In the genomic region with DNA sequence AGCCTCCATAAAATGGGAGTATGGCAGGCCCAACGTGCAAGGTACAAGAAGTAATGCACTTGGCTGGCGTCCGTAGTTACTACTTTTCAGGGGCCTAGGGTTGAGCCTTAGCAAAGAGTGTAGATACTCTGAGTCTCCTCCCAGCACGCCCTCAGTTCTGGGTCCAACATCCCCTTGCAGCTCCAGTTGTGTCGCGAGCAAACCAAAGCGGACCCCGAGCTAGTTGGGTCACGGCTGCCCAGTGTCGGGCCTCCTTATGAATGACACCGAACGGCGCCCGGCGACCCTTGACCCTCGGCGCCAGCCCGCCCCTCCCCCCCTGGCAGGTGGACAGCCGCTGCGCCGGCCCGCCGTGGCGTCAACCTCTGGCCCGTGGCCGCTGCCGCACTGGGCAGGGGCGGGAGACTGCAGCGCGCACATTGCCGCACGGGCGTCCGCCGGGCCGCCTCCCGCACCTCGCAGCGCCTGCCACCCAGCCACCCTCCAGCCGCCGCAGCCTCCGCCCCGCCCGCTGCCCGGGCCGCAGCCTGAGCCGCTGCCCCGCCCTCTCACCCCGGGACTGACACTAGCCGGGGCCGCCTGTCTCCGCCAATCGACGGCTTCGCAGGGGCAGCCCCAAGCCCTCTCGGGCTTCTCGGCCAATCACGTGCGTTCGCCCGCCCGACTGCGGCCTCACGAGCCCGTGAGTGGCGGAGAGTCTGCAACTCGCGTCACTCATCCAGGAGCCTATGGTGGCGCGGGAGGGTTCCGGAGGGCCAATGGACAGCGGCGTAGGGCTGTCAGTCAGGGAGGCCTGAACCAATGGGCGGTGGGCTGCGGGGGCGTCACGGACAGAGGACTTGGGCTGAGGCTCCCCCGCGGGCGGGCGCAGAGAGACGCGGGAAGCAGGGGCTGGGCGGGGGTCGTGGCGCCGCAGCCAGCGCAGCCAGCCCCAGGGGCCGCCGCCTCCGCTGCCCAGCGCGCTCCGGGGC, we compare ENCODE assay signal across 8 mouse cellular contexts. TPM values are rescaled to one million over a fixed set of nuclear protein-coding genes. Genes with fewer than 3 reads are reported as not detected.
A peak's percentile ranks its signal among the peaks of the same experiment; 100 is the strongest.
DNase-seq lines count a peak whose midpoint lies in the region; ATAC-seq and TF ChIP-seq lines count a peak whose summit lies in the region.

A gene (plus strand): TSS at position 844 of the 971 bp plus-strand sequence.

- H3K27ac ChIP-seq in MEL (ENCODE audit: control insufficient read depth, low read depth, low read length): peak within 1 kb of the TSS; percentile 29
- H3K27ac ChIP-seq in cerebellum, adult 2 months (ENCODE audit: insufficient read depth, low read length): peak within 1 kb of the TSS; percentile 70
- H3K27ac ChIP-seq in forebrain, postnatal 0 days (ENCODE audit: low read depth, low read length): peak within 1 kb of the TSS; percentile 75
- H3K27ac ChIP-seq in lung, embryonic 15.5 days: peak within 1 kb of the TSS; percentile 58

- peak; percentile 98 for DNase-seq in MEL (ENCODE audit: low read depth, low spot score)
- DNase-seq in cerebellum, adult 2 months: peak; percentile 98 to 100
- peak; percentile 99 for DNase-seq in forebrain, postnatal 0 days
- DNase-seq in heart, postnatal 4 days: peak; percentile 98
- peak; percentile 99 for DNase-seq in layer of hippocampus, adult 8-10 months (ENCODE audit: low spot score in 2 of 2)
- peak; percentile 99 for DNase-seq in ovary, adult 18-20 months (ENCODE audit: low spot score)
- DNase-seq in thymus, postnatal 0 days (ENCODE audit: low spot score): peak; percentile 99

- no peaks in the 10 kb centered on the region for H3K27me3 ChIP-seq in MEL (ENCODE audit: control insufficient read depth in 1 of 2, insufficient read depth in 2 of 2, low read length in 2 of 2)
- H3K27me3 ChIP-seq in cerebellum, adult 2 months (ENCODE audit: control insufficient read depth, insufficient read depth, low read length): no peaks in the 10 kb centered on the region
- no peaks in the 10 kb centered on the region for H3K27me3 ChIP-seq in forebrain, postnatal 0 days (ENCODE audit: insufficient read depth, low read length)
- H3K27me3 ChIP-seq in lung, embryonic 15.5 days: no peaks in the 10 kb centered on the region

- TF ChIP-seq EP300 in MEL (IDR thresholded peaks at IDR 0.05; ENCODE audit: low read depth in 1 of 2, low read length in 2 of 2): no peak

- peak within 1 kb of the TSS; percentile 69 to 82 for H3K4me3 ChIP-seq in MEL (ENCODE audit: control insufficient read depth in 1 of 2, insufficient read depth in 1 of 2, low read depth in 2 of 2, low read length in 2 of 2)
- H3K4me3 ChIP-seq in cerebellum, adult 2 months (replicated peaks; ENCODE audit: insufficient read depth, low read depth, low read length): peak within 1 kb of the TSS; percentile 78
- peak within 1 kb of the TSS; percentile 97 for H3K4me3 ChIP-seq in forebrain, postnatal 0 days (ENCODE audit: low read depth, low read length)
- H3K4me3 ChIP-seq in lung, embryonic 15.5 days: peak within 1 kb of the TSS; percentile 81

- TF ChIP-seq RAD21 in MEL (IDR thresholded peaks at IDR 0.05; ENCODE audit: low read depth, low read length): no peak

- TF ChIP-seq POLR2A in MEL (IDR thresholded peaks at IDR 0.05; ENCODE audit: control insufficient read depth in 1 of 2, insufficient read depth in 1 of 2, low read depth in 1 of 2, low read length in 2 of 2, poor library complexity in 1 of 2): peak; percentile 39 to 61; a peak in 1 of 4 replicates
- TF ChIP-seq POLR2A in cerebellum, adult 2 months (IDR thresholded peaks at IDR 0.05; ENCODE audit: borderline replicate concordance, insufficient read depth, low read length): peak; percentile 59

- WGBS in cerebellum, adult 2 months: under 1% methylated on average over 81 of the region's 94 CpGs
- under 1% methylated on average over 72 of the region's 94 CpGs for WGBS in forebrain, postnatal 0 days
- WGBS in lung, embryonic 15.5 days: under 1% methylated on average over 78 of the region's 94 CpGs

- no peak for TF ChIP-seq CTCF in MEL (IDR thresholded peaks at IDR 0.05 in 2 of 3, conservative IDR thresholded peaks at IDR 0.05 in 1 of 3; ENCODE audit: control insufficient read depth in 1 of 3, insufficient read depth in 1 of 3, low read depth in 2 of 3, low read length in 3 of 3, poor library complexity in 1 of 3, severe bottlenecking in 1 of 3)
- no peak for TF ChIP-seq CTCF in cerebellum, adult 2 months (IDR thresholded peaks at IDR 0.05; ENCODE audit: borderline replicate concordance, insufficient read depth, low read depth, low read length)
- no peak for TF ChIP-seq CTCF in forebrain, postnatal 0 days (IDR thresholded peaks at IDR 0.05; ENCODE audit: low read depth)

- H3K4me2 ChIP-seq in forebrain, postnatal 0 days (ENCODE audit: low read depth): peak within 1 kb of the TSS; percentile 96
- H3K4me2 ChIP-seq in lung, embryonic 15.5 days: peak within 1 kb of the TSS; percentile 93

- no peaks in the 10 kb centered on the region for H3K9me3 ChIP-seq in MEL (replicated peaks; ENCODE audit: insufficient read depth, low read length)
- no peaks in the 10 kb centered on the region for H3K9me3 ChIP-seq in forebrain, postnatal 0 days (ENCODE audit: low read length)
- no peaks in the 10 kb centered on the region for H3K9me3 ChIP-seq in lung, embryonic 15.5 days

- H3K4me1 ChIP-seq in MEL (ENCODE audit: control insufficient read depth in 1 of 2, insufficient read depth in 2 of 2, low read length in 2 of 2): peaks cover 0 to 9% of the 10 kb centered on the region in 2 experiments; a peak in 1 of 4 replicates
- peaks cover 12% of the 10 kb centered on the region for H3K4me1 ChIP-seq in cerebellum, adult 2 months (ENCODE audit: control insufficient read depth, insufficient read depth, low read length)
- peaks cover 11% of the 10 kb centered on the region for H3K4me1 ChIP-seq in forebrain, postnatal 0 days (ENCODE audit: insufficient read depth)
- H3K4me1 ChIP-seq in lung, embryonic 15.5 days: peaks cover 33% of the 10 kb centered on the region

- H3K36me3 ChIP-seq in MEL (ENCODE audit: control insufficient read depth in 1 of 2, insufficient read depth in 2 of 2, low read length in 2 of 2): peaks cover 0 to 4% of the 10 kb centered on the region in 2 experiments; a peak in 3 of 4 replicates
- no peaks in the 10 kb centered on the region; the same call in 1 of the 2 replicates for H3K36me3 ChIP-seq in forebrain, postnatal 0 days (ENCODE audit: insufficient read depth)
- H3K36me3 ChIP-seq in lung, embryonic 15.5 days: peaks cover 18% of the 10 kb centered on the region

- peak; percentile 99 for ATAC-seq in forebrain, postnatal 0 days
- peak; percentile 99 for ATAC-seq in lung, embryonic 15.5 days (ENCODE audit: borderline replicate concordance, extremely low read depth, low FRiP score, low TSS enrichment)

- peaks cover 8% of the 10 kb centered on the region for H3K79me2 ChIP-seq in MEL (ENCODE audit: control insufficient read depth, insufficient read depth, low read length, poor library complexity)

- peak within 1 kb of the TSS; percentile 78 for H3K9ac ChIP-seq in MEL (ENCODE audit: control insufficient read depth, low read depth, low read length, poor library complexity, severe bottlenecking)
- H3K9ac ChIP-seq in forebrain, postnatal 0 days: peak within 1 kb of the TSS; percentile 88
- peak within 1 kb of the TSS; percentile 74 for H3K9ac ChIP-seq in lung, embryonic 15.5 days

TF ChIP-seq in MEL, 35 proteins besides CTCF, POLR2A, EP300 and RAD21 (continues in another document):
- TF ChIP-seq KAT2A (conservative IDR thresholded peaks at IDR 0.05; ENCODE audit: low read depth, low read length) (no peak; the same call in 1 of the 2 replicates), CHD2 (IDR thresholded peaks at IDR 0.05; ENCODE audit: low read length) (peak; percentile 87), POLR2AphosphoS2 (IDR thresholded peaks at IDR 0.05; ENCODE audit: low read length) (peak; percentile 45; the same call in 1 of the 2 replicates), E2F4 (IDR thresholded peaks at IDR 0.05; ENCODE audit: borderline replicate concordance, low read depth, low read length) (no peak), TCF12 (IDR thresholded peaks at IDR 0.05; ENCODE audit: low read depth, low read length) (no peak), ETS1 (IDR thresholded peaks at IDR 0.05; ENCODE audit: low read depth, low read length) (no peak), USF2 (IDR thresholded peaks at IDR 0.05; ENCODE audit: borderline replicate concordance in 1 of 2, insufficient read depth in 1 of 2, low read depth in 1 of 2, low read length in 2 of 2) (no peak), SMC3 (IDR thresholded peaks at IDR 0.05; ENCODE audit: low read depth, low read length) (no peak), BHLHE40 (IDR thresholded peaks at IDR 0.05; ENCODE audit: borderline replicate concordance, low read depth, low read length) (no peak), NELFE (IDR thresholded peaks at IDR 0.05; ENCODE audit: low read depth, low read length) (peak; percentile 63), MAX (IDR thresholded peaks at IDR 0.05; ENCODE audit: low read length) (peak; percentile 67; the same call in 1 of the 2 replicates), MAZ (IDR thresholded peaks at IDR 0.05; ENCODE audit: low read depth, low read length) (peak; percentile 78; the same call in 1 of the 2 replicates), ZNF384 (IDR thresholded peaks at IDR 0.05; ENCODE audit: low read depth, low read length) (no peak), HCFC1 (IDR thresholded peaks at IDR 0.05; ENCODE audit: low read depth, low read length) (peak; percentile 78), MYC (IDR thresholded peaks at IDR 0.05; ENCODE audit: low read depth, low read length) (no peak), USF1 (IDR thresholded peaks at IDR 0.05; ENCODE audit: low read depth, low read length) (peak; percentile 75), JUND (IDR thresholded peaks at IDR 0.05; ENCODE audit: low read depth, low read length) (no peak), MXI1 (IDR thresholded peaks at IDR 0.05; ENCODE audit: low read depth, low read length) (peak; percentile 67; the same call in 1 of the 2 replicates), SIN3A (IDR thresholded peaks at IDR 0.05; ENCODE audit: low read length) (peak; percentile 53; the same call in 1 of the 2 replicates), UBTF (IDR thresholded peaks at IDR 0.05; ENCODE audit: borderline replicate concordance, insufficient read depth, low read depth, low read length) (no peak)

RNA-seq across cellular contexts. Expression of the gene that starts here (rescaled TPM):
- total RNA-seq in MEL (2012; rRNA removed): 23.8 and 24.7 TPM in 2 replicates
- polyA plus RNA-seq in MEL (2012; ENCODE audit: insufficient read depth in 1 of 2, insufficient read length in 2 of 2, low read depth in 1 of 2, low replicate concordance in 2 of 2, missing spikeins in 1 of 2): 10 to 100 TPM in 1 of 2 experiments, not detected in 1; 74.9 TPM
- 235 and 256 TPM in 2 replicates for polyA plus RNA-seq in cerebellum, adult 2 months (2012; rRNA removed)
- 133 and 151 TPM in 2 replicates for total RNA-seq in forebrain, postnatal 0 days (2014; rRNA removed)
- 172 and 215 TPM in 2 replicates for polyA plus RNA-seq in forebrain, postnatal 0 days (2015; fragmentation: Nextera tagmentation; extraction: Ambion mirVana)
- total RNA-seq in heart, postnatal 4 days (2021): 100 to 1,000 TPM; 389 to 405 TPM
- 100 to 1,000 TPM; 246 to 260 (median 252) TPM for total RNA-seq in layer of hippocampus, adult 8-10 months (2022)
- polyA plus RNA-seq in lung, embryonic 15.5 days (2015; fragmentation: Nextera tagmentation; extraction: Ambion mirVana): 156 TPM in 2 replicates
- polyA plus RNA-seq in thymus, postnatal 0 days (2015; fragmentation: Nextera tagmentation; extraction: Ambion mirVana): 64.2 and 65.8 TPM in 2 replicates

Comparison
In these comparisons a context has a peak if more than half of its experiments do, and no peak if none do; other contexts are left out.
1. Peak in every context shown above with its lines: DNase-seq, ATAC-seq, H3K4me3 ChIP-seq and H3K27ac ChIP-seq.